Mouse (Mus musculus): Measurements from ENCODE around the gene Dscaml1. TPM values are rescaled to one million over a fixed set of nuclear protein-coding genes. Genes with fewer than 3 reads are reported as not detected.

Dscaml1 gene
- 1.0 and 1.5 TPM in 2 replicates for polyA plus RNA-seq (2012; rRNA removed)

DNA sequence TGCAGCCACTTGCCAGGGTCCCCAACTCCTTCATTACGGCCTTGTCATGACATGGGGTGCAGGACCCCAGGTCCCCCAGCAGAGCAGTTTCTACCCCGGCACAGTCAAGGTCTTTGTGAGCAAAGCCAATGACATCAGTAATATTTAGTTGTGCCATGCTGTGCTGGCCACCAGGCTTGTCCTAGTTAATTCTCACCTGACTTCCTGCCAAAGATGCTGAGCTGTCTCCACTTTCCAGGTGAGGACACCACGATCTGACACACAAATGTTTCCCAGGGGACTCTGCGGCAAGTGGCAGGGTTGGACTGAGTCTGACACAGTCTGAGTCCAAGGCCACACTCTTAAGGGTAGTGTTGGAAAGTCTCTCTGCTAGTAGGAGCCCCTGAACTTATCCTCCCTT is at the start of gene Dscaml1:
Gene Dscaml1 (plus strand): TSS at position 173 of the 400 bp plus-strand sequence.

DNA sequence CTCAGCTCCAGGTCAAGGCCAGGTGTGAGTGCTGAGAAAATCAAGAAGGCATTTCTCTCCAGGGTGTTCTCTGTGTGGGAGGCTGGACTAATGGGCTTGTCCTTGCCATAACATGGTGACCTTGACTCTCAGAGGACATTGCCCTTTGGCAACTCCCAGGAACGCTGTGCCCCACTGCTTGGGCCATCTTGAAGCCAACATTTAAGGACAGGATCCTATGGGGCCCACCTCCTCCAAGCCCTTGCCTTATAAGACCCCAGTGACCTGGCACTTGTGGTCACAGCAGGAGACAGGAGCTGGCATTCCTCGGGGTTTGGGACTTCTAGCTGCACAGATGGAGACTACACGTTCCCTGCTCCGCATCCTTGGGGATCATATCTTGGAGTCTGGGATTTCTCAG is 27.0 kb upstream of the Dscaml1 start, which contains the start of gene Fxyd2:
Gene Fxyd2 (plus strand): TSS at position 236 of the 400 bp plus-strand sequence.

Other genes starting within 250 kb of the Dscaml1 start
- 0.07 and 0.15 TPM in 2 replicates for gene BC049352, start 244.6 kb upstream of the Dscaml1 start, polyA plus RNA-seq (2012; rRNA removed)
- 4.4 and 6.9 TPM in 2 replicates for gene Tmprss4, start 222.5 kb upstream of the Dscaml1 start, polyA plus RNA-seq (2012; rRNA removed)
- gene Il10ra, start 157.5 kb upstream of the Dscaml1 start, polyA plus RNA-seq (2012; rRNA removed) = 5.2 and 5.9 TPM in 2 replicates
- gene Tmprss13, start 107.5 kb upstream of the Dscaml1 start, polyA plus RNA-seq (2012; rRNA removed) = 4.9 and 6.9 TPM in 2 replicates
- gene Fxyd6, start 56.4 kb upstream of the Dscaml1 start, polyA plus RNA-seq (2012; rRNA removed) = 88.4 and 105 TPM in 2 replicates
- 9.2 and 13.3 TPM in 2 replicates for gene Fxyd2, start 27.0 kb upstream of the Dscaml1 start, polyA plus RNA-seq (2012; rRNA removed)